Mouse (Mus musculus) lung, postnatal 14 days (tissue): ENCODE data around the gene Mrtfa.
A peak's percentile ranks its signal among the peaks of the same experiment; 100 is the strongest.

Source experiments
- DNase-seq: peaks from one replicate; pipeline ENCODE4 v3.0.0; 2021

Mrtfa gene

DNA sequence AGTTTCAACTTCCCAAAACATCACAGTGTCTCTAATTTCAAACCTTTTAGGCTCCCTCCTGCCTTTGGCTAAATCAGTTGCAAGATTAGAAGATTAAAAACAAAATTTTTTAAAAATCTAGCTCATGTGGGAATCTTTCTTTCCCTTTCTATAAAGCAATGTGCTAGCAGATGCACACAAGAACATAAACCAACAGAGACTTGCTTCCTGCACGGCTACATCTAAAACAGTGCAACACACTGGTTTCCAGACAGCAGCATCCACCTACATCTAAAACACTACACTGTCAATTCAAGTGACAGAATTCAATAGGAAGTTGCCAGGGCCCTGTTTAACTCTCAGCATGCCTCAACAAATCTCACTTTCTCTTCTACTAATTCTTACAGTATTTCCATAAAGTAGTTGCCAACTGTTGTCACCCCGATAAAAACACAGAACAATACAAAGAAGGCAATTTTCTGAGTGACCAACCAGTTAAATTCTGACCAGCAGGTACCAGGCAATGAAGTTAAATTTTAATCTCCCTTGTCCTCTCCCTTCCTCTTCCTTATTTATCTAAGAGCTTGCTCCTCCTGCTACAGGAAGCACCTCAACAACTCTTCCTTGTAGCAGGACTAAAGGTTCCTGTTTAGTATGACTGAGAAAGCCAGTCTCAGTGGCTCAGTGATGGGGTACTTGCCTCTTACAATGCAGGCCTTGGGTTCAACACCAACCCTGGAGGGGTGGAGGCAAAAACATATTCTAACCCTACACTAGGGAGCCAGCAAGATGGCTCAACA is 35.5 kb downstream of the Mrtfa start:
- DNase-seq = no peak

DNA sequence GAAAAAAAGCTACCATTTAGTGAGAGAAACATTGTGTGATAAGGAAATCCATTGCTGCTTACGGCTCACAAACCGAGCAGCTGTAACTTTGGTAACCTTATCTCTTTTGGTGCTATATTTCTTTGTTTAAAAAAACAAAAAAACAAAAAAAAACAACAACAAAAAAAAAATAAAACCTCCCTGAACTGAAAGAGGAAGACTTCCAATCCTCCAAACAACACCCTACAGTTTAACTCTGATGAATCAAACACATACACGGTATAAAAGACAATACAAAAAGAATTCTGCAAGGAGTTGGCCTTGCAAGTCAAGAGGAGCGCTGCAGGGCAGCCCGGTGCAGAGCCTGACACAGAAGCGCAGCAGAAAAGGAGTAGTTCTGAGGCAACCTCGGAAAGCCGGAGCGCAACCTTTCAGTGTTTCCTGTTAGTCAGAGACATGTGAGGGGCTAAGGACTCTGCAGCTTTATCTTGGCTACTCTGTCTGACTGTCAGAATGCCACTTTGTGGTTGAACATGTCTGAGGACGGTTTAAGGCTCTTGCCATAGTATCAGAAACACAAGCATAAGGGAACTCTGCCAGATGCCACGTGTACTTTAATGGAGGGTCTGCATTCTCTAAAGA is 48.5 kb downstream of the Mrtfa start:
- DNase-seq = no peak

DNA sequence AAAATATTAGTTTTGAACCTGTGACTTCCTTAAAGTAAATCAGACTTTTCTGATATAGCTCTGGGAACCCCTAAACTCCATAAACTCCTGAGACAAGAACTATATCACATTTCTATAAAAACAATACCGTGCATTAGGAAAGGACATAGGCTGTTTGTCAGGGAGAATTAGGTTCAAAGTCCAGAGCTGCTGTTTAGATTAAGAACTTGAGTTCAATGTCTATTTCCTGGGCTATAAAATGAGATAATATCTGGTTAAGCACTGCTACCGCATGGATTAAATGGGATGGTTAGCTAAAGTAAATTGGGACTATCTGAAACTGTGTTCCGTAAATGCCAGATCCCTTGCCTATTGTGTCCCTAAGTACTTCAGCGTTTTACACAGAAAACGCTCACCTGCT is 50.6 kb downstream of the Mrtfa start:
- DNase-seq = no peak

DNA sequence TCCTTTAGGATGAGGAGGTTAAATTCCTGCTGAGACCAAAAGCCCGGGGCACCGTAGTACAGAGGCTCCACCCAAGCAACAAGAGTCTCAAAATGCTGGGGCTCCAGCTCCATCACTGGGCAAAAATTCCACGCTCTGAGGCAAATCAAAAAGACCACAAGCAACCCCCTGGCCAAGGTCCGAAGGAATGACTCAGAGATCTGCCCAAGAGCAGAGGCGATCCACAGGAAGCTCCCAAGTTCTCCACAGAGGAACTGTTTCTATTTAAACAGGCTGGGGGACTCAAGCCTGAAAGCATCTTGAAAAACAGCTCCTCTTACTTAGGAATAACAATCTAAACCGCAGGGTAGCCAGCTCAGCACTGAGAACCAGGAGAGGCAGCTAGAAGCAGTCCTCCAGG is 53.3 kb downstream of the Mrtfa start:
- DNase-seq = peak; percentile 34

DNA sequence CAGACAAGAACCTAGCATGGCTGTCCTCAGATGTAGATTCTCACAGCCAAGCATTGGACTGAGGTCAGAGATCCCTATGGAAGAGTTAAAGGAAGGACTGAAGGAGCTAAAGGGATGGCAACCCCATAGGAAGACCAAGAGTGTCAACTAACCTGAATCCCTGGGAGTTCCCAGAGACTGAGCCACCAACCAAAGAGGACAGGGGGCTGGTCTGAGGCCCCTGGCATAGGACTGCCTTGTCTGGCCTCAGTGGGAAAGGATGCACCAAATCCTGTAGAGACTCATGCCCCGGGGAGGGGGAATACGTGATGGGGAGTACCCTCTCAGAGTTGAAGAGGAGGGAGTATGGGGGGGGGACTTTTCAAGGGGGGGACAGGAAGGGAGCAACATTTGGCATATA is 56.8 kb downstream of the Mrtfa start:
- no peak for DNase-seq

DNA sequence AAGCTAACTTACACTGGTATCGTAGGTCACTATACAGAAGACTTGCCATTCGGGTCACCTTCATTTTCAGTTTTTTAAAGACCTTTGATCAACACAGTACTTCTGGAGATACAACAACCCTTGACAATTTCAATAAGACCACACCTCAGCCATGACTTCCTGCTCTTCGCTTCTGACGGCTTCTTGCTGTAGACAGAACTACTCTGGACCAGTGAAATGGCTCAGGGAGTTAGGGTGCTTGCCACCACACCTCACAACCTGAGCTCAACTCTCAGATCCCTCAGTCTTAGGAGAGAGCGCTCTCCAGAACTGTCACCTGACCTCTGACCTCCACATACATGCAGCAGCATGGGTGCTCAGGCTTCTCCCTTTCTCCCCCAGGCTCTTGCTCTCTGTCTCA is 59.4 kb downstream of the Mrtfa start:
- DNase-seq = no peak

DNA sequence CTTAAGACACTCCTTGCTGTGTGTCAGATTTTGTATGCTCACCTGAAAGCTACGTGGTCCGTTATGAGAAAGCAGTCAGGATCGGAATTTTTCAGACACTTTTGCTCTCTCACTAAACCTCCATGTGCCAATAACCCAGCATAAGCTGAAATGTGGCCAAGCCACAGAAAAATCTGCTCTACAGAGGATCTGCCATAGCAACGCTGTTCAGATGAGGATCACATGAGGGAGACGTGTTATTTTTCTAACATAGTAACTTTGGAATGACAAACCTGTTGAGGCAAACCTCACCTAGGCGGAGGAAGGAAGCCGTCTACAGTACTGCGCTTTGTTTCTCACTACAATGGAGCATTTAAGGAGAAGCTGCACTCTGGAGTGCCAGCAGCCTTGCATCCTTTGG is 60.6 kb downstream of the Mrtfa start:
- no peak for DNase-seq

DNA sequence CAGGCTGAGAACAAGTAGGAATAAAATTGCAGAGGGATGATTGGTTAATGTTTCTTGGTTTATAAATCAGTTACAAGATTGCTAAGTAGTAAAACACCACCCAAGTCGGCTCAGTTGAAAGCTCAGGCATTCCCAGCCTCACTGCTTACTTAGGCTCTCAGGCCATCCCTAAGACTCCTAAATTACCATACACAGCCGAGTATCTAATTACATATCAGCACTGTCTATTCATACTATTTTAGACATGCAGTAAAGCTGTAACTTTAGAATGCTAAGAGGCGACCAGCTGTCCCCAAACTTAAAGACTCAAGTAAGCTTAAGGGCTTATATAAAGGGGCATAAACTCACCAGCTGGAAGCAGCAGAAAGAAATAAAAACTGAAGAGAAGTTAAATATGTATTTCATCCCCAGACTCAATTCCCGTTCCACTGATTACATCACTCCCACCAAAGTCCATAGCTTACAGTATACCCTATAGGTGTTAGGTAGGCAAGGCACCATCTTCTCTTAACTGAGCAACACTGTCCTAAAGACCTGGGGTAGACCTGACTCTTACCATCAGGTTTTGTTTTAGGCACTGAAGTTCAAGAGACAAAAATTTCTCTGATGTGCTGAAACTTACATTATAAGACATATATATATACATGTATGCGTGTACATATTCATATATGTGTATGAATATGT is 62.3 kb downstream of the Mrtfa start:
- DNase-seq = no peak

DNA sequence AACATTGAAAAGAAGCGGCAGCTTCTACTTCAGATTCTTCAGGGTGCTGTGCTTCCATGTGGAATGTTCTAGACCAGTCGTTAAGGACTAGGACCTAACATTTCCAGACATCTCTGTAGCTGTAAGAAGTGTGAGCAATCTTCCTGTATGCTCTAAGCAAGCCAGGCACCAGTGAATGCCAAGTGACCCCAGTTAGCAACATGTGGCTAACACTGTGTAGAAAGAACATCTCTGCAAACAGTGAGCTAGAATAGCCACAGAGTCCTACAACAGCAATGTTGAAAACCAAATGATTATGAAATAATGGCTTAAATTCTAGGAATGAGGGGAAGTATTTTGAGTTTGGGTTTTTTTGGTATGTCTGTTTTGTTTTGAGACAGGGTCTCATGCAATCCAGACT is 66.3 kb downstream of the Mrtfa start:
- no peak for DNase-seq

DNA sequence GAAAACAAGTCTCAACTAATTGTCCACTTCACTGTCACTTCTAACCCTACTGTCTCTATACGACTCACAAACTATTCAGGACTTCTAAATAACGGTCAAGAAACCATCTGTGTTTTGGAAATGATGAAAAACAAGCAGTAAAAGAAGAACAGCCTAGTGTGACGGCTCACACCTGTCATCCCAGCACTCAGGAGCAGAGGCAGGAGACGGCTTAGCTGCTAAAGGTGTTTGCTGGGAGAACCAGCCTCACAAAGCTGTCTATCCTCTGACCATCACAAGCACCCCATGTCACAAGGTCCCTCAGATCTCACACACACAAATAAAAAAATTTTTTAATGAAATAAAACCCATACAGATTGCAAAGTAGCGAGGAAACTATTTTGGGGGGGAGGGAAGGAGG is 67.4 kb downstream of the Mrtfa start:
- DNase-seq = no peak

DNA sequence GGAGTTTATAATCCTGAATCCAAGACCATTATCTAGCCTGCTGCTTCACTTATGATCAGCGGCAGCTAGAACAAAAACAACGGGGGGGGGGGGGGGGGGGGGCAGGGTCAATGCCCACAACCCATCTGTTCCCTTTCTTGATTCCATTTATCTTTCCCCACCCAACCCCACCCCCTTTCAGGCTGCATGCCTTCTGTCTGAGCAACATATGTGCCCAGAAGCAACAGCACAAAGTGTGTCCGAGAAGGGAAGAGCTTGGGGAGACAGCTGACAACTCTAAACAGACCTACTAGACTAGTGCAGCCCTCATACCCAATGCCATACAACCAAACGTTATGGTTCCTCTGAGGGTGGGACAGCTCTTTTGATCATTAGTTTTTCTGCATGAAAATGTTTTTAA is 68.0 kb downstream of the Mrtfa start:
- DNase-seq = no peak

DNA sequence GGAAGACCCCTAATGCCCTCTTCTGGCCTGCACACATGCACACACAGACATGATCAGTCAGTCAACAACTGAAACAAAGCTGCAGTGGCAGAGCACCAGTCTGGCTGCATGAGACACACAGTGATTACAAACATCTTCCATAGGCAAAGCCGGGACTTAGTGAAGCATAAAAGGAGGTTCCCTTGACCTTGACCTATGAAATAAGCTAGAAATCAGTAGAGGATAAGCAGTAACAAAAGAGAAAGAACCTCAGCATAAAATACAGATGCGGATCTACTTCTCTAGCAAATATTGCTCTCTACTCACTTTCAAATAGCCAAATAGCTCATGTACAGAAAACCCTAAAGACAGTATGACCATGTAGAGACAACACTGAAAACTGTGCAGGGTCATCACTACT is 68.5 kb downstream of the Mrtfa start:
- DNase-seq = no peak

DNA sequence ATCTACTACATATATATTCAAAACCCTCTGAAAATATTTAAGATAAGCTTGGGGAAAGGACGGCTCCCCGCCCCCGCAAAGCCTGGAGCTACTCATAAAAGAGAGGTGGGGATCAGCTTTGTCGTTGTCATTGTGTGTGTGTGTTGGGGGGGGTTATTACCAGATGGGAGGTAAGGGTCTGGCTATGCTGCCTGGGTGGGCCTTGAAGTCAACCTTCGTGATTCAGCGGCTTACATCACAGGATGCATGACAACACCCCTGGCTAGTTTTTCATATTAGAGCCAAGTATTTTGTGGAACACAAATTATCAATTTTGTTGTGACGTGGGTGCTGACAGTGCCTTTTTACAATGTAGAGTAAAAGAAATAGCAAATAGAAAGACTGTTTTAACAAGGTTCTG is 69.6 kb downstream of the Mrtfa start:
- DNase-seq = no peak

DNA sequence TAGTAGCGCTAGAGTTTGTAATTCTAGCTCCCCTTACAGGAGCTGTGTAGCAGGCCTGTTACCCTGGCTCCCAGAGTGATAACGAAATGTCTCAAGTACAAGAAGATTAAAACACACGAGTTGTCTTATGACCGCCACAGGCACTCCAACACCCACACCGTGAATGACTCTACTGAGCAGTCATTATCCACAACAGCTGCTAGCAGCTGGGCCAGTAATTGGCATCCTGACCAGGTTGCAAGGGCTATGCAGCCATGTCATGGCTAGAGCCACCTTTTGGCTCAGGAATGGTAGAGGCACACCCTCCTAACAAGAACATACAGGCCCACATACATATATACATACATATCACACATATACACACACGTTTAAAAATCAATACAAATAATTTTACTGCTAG is 70.4 kb downstream of the Mrtfa start:
- peak; percentile 42 for DNase-seq

DNA sequence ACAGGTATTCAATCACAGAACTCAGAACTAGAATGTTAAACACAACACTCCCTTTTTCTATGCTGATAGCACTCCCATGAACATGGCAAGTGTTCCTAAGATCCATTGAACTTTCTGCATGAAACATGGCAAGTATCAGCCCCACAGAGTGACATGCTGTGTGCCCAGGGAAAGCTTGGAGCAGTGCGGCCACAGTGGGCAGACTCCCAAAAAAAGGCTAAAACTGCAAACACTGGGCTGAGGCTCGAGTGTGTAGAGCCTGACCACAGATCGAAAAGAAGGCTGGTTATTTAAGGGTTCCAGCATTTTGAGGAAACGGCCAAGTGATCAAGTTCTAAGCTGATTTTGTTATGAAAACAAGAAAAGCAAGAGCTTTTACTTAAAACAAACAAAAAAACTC is 72.3 kb downstream of the Mrtfa start:
- DNase-seq = no peak

DNA sequence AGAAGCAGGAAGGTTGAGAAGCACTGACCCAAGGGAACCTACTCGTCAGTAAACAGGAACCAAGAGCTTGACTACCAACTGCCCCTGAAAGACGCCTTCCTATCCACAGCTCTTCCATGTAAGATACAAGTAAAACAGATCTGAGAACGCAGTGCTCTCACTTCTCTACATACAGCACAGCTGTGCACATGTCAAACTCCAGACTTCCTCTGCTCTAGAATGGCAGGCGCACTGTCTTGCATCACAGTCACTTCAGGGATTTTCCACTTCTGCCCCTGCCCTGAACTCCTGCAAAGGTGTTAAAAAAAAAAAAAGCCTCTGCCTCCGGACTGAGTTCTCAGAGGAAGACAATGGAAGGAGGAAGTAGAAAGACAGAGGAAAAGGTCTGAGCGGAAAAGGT is 78.0 kb downstream of the Mrtfa start:
- DNase-seq = no peak

DNA sequence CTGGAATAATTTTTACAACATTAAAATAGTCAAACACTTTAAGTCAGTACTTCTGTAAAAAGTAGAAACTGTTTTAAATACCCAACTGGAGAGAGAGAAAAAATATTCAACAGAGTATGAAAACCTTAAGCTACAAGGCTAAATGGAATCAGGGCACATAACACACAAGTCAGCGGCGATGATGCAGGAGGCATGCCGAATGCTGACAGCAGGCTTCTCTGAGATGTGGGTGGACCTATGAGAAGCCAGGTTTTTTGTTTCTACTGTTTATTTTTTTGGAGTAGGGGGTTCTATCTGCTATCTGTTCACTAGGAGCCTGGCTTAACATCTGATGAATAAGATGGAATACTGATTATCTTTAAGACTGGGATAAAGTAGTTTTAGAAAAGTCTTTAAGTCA is 80.2 kb downstream of the Mrtfa start:
- DNase-seq = no peak

DNA sequence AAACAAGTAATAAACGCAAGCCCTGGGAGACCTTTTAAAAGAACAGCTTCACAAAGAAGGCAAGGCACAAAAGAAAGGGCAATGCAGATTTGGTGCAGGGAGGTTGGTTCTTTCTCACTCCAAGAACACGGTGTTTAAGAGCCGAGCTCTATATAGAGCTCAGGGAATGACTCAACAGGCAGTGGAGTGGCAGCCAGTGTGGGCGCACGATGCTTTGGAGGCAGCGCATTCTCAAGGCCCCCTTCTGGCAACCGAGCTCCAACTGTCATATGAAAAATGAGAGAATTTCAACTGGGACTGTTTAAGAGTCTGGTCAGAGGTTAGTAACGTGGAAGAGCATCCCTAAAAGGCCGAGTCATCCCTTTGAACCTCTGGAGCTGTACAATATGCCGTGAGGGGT is 84.6 kb downstream of the Mrtfa start:
- peak; percentile 27 for DNase-seq

DNA sequence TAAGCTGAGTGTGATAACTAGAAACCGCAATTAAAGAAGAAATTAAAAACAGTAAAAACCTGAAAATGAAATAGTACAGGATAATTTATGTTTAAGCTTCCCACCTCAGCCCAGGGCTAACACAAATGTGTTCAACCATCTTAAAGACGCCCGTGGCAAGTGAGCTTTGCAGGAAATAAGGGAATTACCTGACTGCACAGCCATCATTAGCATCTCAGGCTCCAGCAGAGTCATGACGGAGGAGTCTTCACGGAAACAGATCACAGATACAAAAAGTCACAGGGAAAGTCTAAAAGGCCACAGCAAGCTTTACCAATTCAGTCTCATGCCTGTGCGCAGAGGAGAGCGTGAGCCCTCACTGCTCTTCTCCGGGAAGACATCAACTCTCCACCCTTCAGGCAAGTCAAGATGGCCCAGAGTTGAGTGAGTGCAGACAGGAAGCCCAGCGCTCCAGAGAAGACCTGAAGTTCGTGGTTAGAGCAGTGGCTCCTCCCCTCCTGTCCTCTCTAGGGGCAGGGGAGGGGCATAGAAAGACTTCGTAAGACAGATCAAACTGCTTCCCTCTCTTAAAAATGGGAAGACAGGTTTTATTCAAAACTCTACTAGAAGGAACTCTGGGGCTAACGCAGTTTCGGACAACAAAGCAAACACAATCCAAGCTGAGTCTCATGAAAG is 85.8 kb downstream of the Mrtfa start:
- DNase-seq = peak; percentile 51

DNA sequence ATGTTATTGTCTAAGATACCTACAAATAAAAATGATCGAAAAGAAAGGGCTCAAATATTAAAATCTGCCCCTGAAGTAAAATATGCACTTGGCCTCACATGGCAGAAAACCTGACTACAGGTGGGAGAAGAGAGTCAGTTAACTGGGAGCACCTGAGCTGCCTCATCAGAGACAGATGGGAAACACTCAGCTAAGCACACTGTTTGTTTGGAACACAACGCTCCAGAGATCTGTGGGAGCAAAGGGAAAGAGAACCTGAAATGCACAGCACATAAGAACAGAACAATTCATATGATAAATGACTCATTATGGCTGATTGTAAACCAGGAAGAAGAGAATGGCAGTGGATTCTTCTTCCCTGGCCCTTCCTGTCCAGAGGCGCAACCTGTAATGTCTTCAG is 87.1 kb downstream of the Mrtfa start:
- no peak for DNase-seq

DNA sequence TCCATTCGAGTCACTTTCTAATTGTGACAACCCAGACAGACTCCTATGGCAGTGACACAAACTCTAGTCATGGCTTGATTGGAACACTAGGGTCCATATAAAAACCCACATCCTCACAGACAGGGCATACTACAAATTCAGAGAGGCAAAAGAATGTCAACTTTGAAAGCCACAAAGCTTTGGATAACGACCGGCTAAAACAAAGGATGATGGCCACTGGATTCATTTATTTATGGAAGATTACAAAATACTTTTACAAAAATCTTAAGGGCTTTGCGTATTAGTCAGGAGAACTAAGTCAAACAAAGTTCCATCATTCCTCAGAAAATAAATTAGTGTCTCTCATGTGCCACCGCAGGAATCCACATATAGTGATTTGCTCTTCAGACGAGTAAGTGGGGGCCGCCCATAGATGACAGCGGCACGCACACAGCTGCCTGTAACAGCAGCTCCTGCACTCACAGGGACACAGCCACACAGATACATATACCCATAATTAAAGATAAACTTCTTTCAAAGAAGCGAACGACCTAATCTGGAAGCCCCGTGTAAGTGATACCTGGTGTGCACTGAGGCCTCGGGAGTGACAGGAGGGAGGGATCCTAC is 88.2 kb downstream of the Mrtfa start:
- DNase-seq = no peak

DNA sequence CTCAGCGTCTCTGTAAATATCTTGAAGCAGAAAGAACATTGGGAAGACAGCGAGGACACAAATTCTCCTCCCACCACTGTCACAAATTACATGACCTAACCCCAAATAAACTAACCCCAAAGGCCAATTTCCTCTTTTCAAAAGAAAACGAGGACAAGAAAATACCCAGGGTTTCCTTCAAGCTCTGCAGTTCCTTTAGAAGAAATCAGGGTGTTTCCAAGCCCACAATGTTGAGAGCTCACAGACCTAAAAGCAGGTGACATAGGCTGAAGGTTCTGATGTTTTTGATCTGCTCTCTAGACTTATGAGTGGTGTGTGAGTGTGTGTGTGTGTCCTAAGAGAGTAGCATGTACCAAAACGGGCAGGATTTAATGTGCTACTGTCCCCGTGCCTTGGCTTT is 89.2 kb downstream of the Mrtfa start:
- DNase-seq = no peak

DNA sequence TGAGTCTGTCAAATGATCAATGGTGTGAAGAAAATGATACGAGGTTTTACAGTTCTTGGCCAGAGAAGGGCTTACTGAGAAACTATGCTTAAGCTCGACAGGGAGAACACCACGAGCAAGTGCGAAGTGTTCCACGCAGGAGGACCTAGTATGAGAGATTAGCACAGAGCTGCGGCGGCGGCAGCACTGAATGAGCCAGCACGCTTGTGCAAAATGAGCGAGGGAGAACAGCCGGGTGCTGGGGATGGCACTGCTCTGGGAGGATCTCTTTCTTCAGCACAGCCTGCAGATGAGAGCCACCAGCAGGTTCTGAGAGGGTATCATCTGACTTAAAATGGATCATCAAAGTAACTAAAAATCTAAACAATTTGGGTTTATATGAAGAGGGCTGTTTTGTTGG is 91.3 kb downstream of the Mrtfa start:
- no peak for DNase-seq
